Mouse (Mus musculus) ES-E14 (cell line): ENCODE data around the gene Hmcn2.

Source experiments
- CHD2 ChIP-seq: IDR thresholded peaks from 2 replicates; pipeline ENCODE4 v1.6.1; 2014; ENCODE audit warnings: mild to moderate bottlenecking, low read depth, low read length, inconsistent platforms
- MAFK ChIP-seq: IDR thresholded peaks from 2 replicates; pipeline ENCODE4 v1.6.1; 2014; ENCODE audit warnings: mild to moderate bottlenecking, low read depth, low read length, inconsistent platforms; ENCODE audit not compliant: insufficient read depth
- ZC3H11A ChIP-seq: IDR thresholded peaks from 2 replicates; pipeline ENCODE4 v1.6.1; 2012; ENCODE audit warnings: low read depth, mild to moderate bottlenecking, inconsistent platforms, low read length, borderline replicate concordance
- ZNF384 ChIP-seq: IDR thresholded peaks from 2 replicates; pipeline ENCODE4 v1.6.1; 2012; ENCODE audit warnings: low read depth, low read length, inconsistent platforms

DNA sequence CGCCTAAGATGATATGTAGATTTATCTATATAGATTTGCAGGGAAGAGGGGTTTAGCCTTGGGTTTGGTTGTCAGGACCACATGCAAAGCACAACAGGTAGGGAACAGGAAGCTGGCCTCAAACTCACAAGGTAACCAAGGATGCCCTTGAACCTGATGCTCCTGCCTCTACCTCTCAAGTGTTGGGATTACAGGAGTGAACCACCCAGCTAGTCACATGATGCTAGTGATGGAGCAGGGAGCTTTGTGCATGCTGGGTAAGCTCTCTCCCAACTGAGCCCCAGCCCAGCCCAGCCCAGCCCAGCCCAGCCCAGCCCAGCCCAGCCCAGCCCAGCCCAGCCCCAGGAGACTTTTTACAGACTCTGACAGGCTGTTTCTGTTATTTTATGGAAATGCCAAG is 153.2 kb downstream of the Hmcn2 start:
- TF ChIP-seq CHD2: no peak
- TF ChIP-seq ZNF384: no peak
- no peak for TF ChIP-seq MAFK
- no peak for TF ChIP-seq ZC3H11A
